20 mouse cellular contexts compared by ENCODE assay signal in the genomic region with DNA sequence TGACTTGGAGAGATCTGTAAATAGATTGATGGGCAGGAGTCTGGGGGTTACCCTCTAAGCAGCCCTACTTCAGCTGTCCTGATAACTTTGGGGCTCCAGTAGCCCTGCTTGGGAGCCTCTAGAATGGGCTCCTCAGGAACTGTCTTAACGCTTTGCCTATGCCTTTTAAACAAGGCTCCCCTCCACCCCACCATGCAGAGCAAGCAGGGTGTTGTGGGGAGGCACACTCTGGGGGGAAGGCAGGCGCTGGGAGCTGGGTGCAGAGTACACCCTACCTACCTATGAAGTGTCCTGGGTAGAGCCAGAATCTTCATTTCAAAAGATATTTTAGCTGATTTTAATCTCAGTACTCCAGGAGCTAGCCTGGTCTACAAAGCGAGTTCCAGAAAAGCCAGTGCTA. TPM values are rescaled to one million over a fixed set of nuclear protein-coding genes. Genes with fewer than 3 reads are reported as not detected.
DNase-seq lines count a peak whose midpoint lies in the region; ATAC-seq and TF ChIP-seq lines count a peak whose summit lies in the region.
"Had no signal": no experiment of that assay in that cellular context is flagged by ENCODE, and none has a peak within 500 bp of the region (broad histone marks: within the 10 kb centered on the region; RNA-seq: fewer than 3 reads in every experiment).

No protein-coding gene starts in this region.

- H3K27ac ChIP-seq in liver, embryonic 11.5 days (ENCODE audit: low read depth, low read length): peak overlapping the region; percentile 59
- H3K27ac ChIP-seq in liver, postnatal 0 days (ENCODE audit: low read depth): no peak overlapping the region
- peak overlapping the region; percentile 44 for H3K27ac ChIP-seq in stomach, embryonic 15.5 days
- H3K27ac ChIP-seq in stomach, postnatal 0 days (replicated peaks): no peak overlapping the region
- peak overlapping the region; percentile 5; the same call in 1 of the 2 replicates for H3K27ac ChIP-seq in liver, embryonic 16.5 days (ENCODE audit: low read length)
- H3K27ac ChIP-seq: embryonic facial prominence, embryonic 15.5 days; gastrocnemius, adult 2 months; hindbrain, postnatal 0 days had no signal

- no peak for TF ChIP-seq EP300 in liver, postnatal 0 days (IDR thresholded peaks at IDR 0.05; ENCODE audit: low read depth)
- TF ChIP-seq EP300 in stomach, postnatal 0 days (optimal IDR thresholded peaks at IDR 0.05): no peak

- TF ChIP-seq CTCF in liver, postnatal 0 days (IDR thresholded peaks at IDR 0.05; ENCODE audit: low read depth): no peak
- TF ChIP-seq CTCF in stomach, postnatal 0 days (IDR thresholded peaks at IDR 0.05; ENCODE audit: low read depth): no peak

- H3K4me3 ChIP-seq in liver, embryonic 11.5 days (ENCODE audit: low read depth, low read length): no peak overlapping the region
- H3K4me3 ChIP-seq in liver, postnatal 0 days (ENCODE audit: low read depth, low read length): no peak overlapping the region
- no peak overlapping the region for H3K4me3 ChIP-seq in stomach, embryonic 15.5 days (replicated peaks)
- H3K4me3 ChIP-seq in stomach, postnatal 0 days (ENCODE audit: low read depth, low read length): no peak overlapping the region
- no peak overlapping the region for H3K4me3 ChIP-seq in liver, embryonic 16.5 days (ENCODE audit: low read depth, low read length)
- H3K4me3 ChIP-seq: embryonic facial prominence, embryonic 15.5 days; erythroblast, embryonic 14.5 days; forebrain, embryonic 10.5 days; gastrocnemius, adult 2 months had no signal

- no peaks in the 10 kb centered on the region for H3K9me3 ChIP-seq in liver, embryonic 11.5 days (ENCODE audit: control insufficient read depth, low read length)
- no peaks in the 10 kb centered on the region for H3K9me3 ChIP-seq in liver, postnatal 0 days (ENCODE audit: low read length)
- no peaks in the 10 kb centered on the region for H3K9me3 ChIP-seq in stomach, embryonic 15.5 days
- no peaks in the 10 kb centered on the region for H3K9me3 ChIP-seq in stomach, postnatal 0 days (ENCODE audit: control insufficient read depth, low read length)
- H3K9me3 ChIP-seq in liver, embryonic 16.5 days (replicated peaks; ENCODE audit: control insufficient read depth, low read length): no peaks in the 10 kb centered on the region
- H3K9me3 ChIP-seq: embryonic facial prominence, embryonic 15.5 days; forebrain, embryonic 10.5 days had no signal

- no peaks in the 10 kb centered on the region for H3K27me3 ChIP-seq in liver, embryonic 11.5 days (replicated peaks; ENCODE audit: control insufficient read depth, insufficient read depth, low read length)
- no peaks in the 10 kb centered on the region for H3K27me3 ChIP-seq in liver, postnatal 0 days (ENCODE audit: insufficient read depth, low read length)
- no peaks in the 10 kb centered on the region for H3K27me3 ChIP-seq in stomach, embryonic 15.5 days (replicated peaks)
- no peaks in the 10 kb centered on the region for H3K27me3 ChIP-seq in stomach, postnatal 0 days (ENCODE audit: control insufficient read depth, insufficient read depth, low read length)
- H3K27me3 ChIP-seq in liver, embryonic 16.5 days (ENCODE audit: control insufficient read depth, insufficient read depth, low read depth, low read length): no peaks in the 10 kb centered on the region
- H3K27me3 ChIP-seq: embryonic facial prominence, embryonic 15.5 days had no signal

- no peak for DNase-seq in liver, embryonic 11.5 days (ENCODE audit: low spot score)
- DNase-seq in liver, postnatal 0 days: no peak
- no peak for DNase-seq in stomach, postnatal 0 days (ENCODE audit: low spot score)
- peak; percentile 60 for DNase-seq in thymus, postnatal 25 days
- DNase-seq in left cerebral cortex, postnatal 10 days (ENCODE audit: extremely low spot score in 1 of 2, low spot score in 2 of 2): no peak
- DNase-seq: adrenal gland, adult 2 months; adrenal gland, postnatal 25 days; cerebellum, adult 2 months; cerebellum, postnatal 10 days; embryo, embryonic 11 days; gastrocnemius, adult 2 months; gastrocnemius, postnatal 25 days; heart, postnatal 14 days had no signal

- no peaks in the 10 kb centered on the region for H3K36me3 ChIP-seq in liver, embryonic 11.5 days (ENCODE audit: control insufficient read depth, insufficient read depth, low read length)
- no peaks in the 10 kb centered on the region for H3K36me3 ChIP-seq in liver, postnatal 0 days (replicated peaks; ENCODE audit: insufficient read depth, low read length)
- no peaks in the 10 kb centered on the region for H3K36me3 ChIP-seq in stomach, embryonic 15.5 days
- no peaks in the 10 kb centered on the region for H3K36me3 ChIP-seq in stomach, postnatal 0 days (ENCODE audit: control insufficient read depth, insufficient read depth, low read length)
- H3K36me3 ChIP-seq in liver, embryonic 16.5 days (ENCODE audit: control insufficient read depth, insufficient read depth): no peaks in the 10 kb centered on the region
- H3K36me3 ChIP-seq: embryonic facial prominence, embryonic 15.5 days; forebrain, embryonic 10.5 days had no signal

- no peak overlapping the region; the same call in 1 of the 2 replicates for H3K4me2 ChIP-seq in liver, embryonic 11.5 days
- H3K4me2 ChIP-seq in liver, postnatal 0 days (ENCODE audit: low read depth, low read length): no peak overlapping the region
- H3K4me2 ChIP-seq in stomach, embryonic 15.5 days: no peak overlapping the region
- H3K4me2 ChIP-seq in stomach, postnatal 0 days (replicated peaks; ENCODE audit: low read depth): no peak overlapping the region
- no peak overlapping the region for H3K4me2 ChIP-seq in liver, embryonic 16.5 days (ENCODE audit: low read depth, low read length)
- H3K4me2 ChIP-seq: embryonic facial prominence, embryonic 15.5 days had no signal

- no peak for ATAC-seq in liver, embryonic 11.5 days (replicated peaks; ENCODE audit: low FRiP score)
- ATAC-seq in liver, postnatal 0 days: no peak
- no peak for ATAC-seq in stomach, embryonic 15.5 days (ENCODE audit: insufficient read depth, low FRiP score, low read depth)
- no peak for ATAC-seq in stomach, postnatal 0 days (ENCODE audit: low FRiP score, low TSS enrichment)
- ATAC-seq in liver, embryonic 16.5 days (ENCODE audit: low read depth): no peak
- ATAC-seq: forebrain, embryonic 14.5 days; hindbrain, postnatal 0 days had no signal

- peaks cover 52% of the 10 kb centered on the region for H3K4me1 ChIP-seq in liver, embryonic 11.5 days (replicated peaks; ENCODE audit: control insufficient read depth, insufficient read depth, low read length)
- peaks cover 46% of the 10 kb centered on the region for H3K4me1 ChIP-seq in liver, postnatal 0 days (ENCODE audit: insufficient read depth)
- peaks cover 57% of the 10 kb centered on the region for H3K4me1 ChIP-seq in stomach, embryonic 15.5 days
- peaks cover 14% of the 10 kb centered on the region for H3K4me1 ChIP-seq in stomach, postnatal 0 days (replicated peaks; ENCODE audit: control insufficient read depth, insufficient read depth)
- H3K4me1 ChIP-seq in liver, embryonic 16.5 days (ENCODE audit: control insufficient read depth, low read depth, low read length): peaks cover 36% of the 10 kb centered on the region

- H3K9ac ChIP-seq in liver, embryonic 11.5 days (ENCODE audit: low read depth, low read length): no peak overlapping the region
- H3K9ac ChIP-seq in liver, postnatal 0 days (replicated peaks): no peak overlapping the region
- no peak overlapping the region for H3K9ac ChIP-seq in stomach, embryonic 15.5 days
- no peak overlapping the region for H3K9ac ChIP-seq in stomach, postnatal 0 days (ENCODE audit: low read length)
- H3K9ac ChIP-seq in liver, embryonic 16.5 days (ENCODE audit: low read depth, low read length): no peak overlapping the region
- H3K9ac ChIP-seq: embryonic facial prominence, embryonic 15.5 days had no signal

- intact Hi-C loops in left cerebral cortex, postnatal 10 days (cut with DNase I): no loop called here

- 74% methylated on average over 3 of the region's 3 CpGs for WGBS in liver, embryonic 11.5 days
- 62% methylated on average over 3 of the region's 3 CpGs for WGBS in liver, postnatal 0 days (ENCODE audit: insufficient replicate concordance)
- WGBS in stomach, embryonic 15.5 days: 80% methylated on average over 3 of the region's 3 CpGs
- 77% methylated on average over 3 of the region's 3 CpGs for WGBS in stomach, postnatal 0 days
- 51% methylated on average over 3 of the region's 3 CpGs for WGBS in liver, embryonic 16.5 days (ENCODE audit: insufficient replicate concordance)

RNA-seq across cellular contexts. Expression of a gene that starts 47.2 kb away (rescaled TPM):
- 30.2 and 31.8 TPM in 2 replicates for polyA plus RNA-seq in liver, embryonic 11.5 days (2014; fragmentation: Nextera tagmentation; extraction: Ambion mirVana)
- polyA plus RNA-seq in liver, postnatal 0 days (2015; fragmentation: Nextera tagmentation; extraction: Ambion mirVana): 18.6 and 20.8 TPM in 2 replicates
- 61.0 and 62.7 TPM in 2 replicates for polyA plus RNA-seq in stomach, embryonic 15.5 days (2015; fragmentation: Nextera tagmentation; extraction: Ambion mirVana)
- 61.2 and 62.6 TPM in 2 replicates for polyA plus RNA-seq in stomach, postnatal 0 days (2015; fragmentation: Nextera tagmentation; extraction: Ambion mirVana)
- 22.2 and 23.6 TPM in 2 replicates for polyA plus RNA-seq in liver, embryonic 16.5 days (2015; fragmentation: Nextera tagmentation; extraction: Ambion mirVana)
- 10 to 100 TPM; 54.8 to 66.9 TPM for total RNA-seq in left cerebral cortex, postnatal 10 days (2021)

Comparison
In these comparisons a context has a peak if more than half of its experiments do, and no peak if none do; other contexts are left out.
1. H3K27ac ChIP-seq: peak in liver, embryonic 11.5 days (single experiment), stomach, embryonic 15.5 days (single experiment) and liver, embryonic 16.5 days (single experiment); none in liver, postnatal 0 days (single experiment) and stomach, postnatal 0 days (single experiment).